Mouse (Mus musculus) retina, postnatal 1 day (tissue): ENCODE results near the gene Btbd16.
A peak's percentile ranks its signal among the peaks of the same experiment; 100 is the strongest.

ENCODE experiments used
- DNase-seq: peaks from one replicate; pipeline ENCODE4 v3.0.0-alpha.2; 2012

Btbd16 gene

GRCm38 (mm10) chr7:130866640-130867039, 92.8 kb downstream of the Btbd16 start:
- DNase-seq: peak; percentile 22

- no peak for DNase-seq
These were observed 93.4 kb downstream of the Btbd16 start for GRCm38 (mm10) chr7:130867256-130867655.
